Comparison of ENCODE assay signal across 8 mouse cellular contexts in the genomic region with DNA sequence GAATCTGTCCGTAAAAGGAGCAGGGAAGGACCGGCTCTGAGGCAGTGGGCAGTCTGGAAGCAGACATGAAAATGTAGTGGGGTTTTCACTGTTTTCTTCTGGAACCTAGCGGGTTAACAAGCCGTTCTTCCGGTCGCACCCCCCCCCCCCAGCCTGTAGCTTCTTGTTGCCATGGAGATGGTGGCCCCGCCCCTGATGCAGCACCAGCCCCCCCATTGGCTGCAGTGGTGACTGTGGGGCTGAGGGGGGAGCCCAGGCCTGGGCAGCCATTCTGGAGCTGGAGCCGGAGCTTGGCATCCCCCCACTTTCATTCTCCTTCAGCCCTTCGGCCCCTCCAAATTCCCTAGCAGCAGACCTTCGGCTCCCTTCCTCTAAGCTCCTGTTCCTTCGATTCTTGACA. TPM values are rescaled to one million over a fixed set of nuclear protein-coding genes. Genes with fewer than 3 reads are reported as not detected.
DNase-seq lines count a peak whose midpoint lies in the region; ATAC-seq and TF ChIP-seq lines count a peak whose summit lies in the region.

No protein-coding gene starts in this region.

- WGBS in embryonic facial prominence, embryonic 10.5 days: 0% methylated on average over 11 of the region's 11 CpGs
- 6% methylated on average over 9 of the region's 11 CpGs for WGBS in heart, embryonic 14.5 days
- 2% methylated on average over 11 of the region's 11 CpGs for WGBS in kidney, postnatal 0 days
- 5% methylated on average over 8 of the region's 11 CpGs for WGBS in liver, embryonic 16.5 days (ENCODE audit: insufficient replicate concordance)
- WGBS in neural tube, embryonic 12.5 days: 0% methylated on average over 11 of the region's 11 CpGs

- H3K27ac ChIP-seq in embryonic facial prominence, embryonic 10.5 days (replicated peaks): peak overlapping the region; percentile 88
- H3K27ac ChIP-seq in heart, embryonic 14.5 days (replicated peaks in 1 of 2; ENCODE audit: control insufficient read depth in 1 of 2, insufficient read depth in 1 of 2, low read depth in 2 of 2, low read length in 2 of 2): no peak overlapping the region; a peak in 1 of 4 replicates
- no peak overlapping the region for H3K27ac ChIP-seq in kidney, postnatal 0 days
- H3K27ac ChIP-seq in liver, embryonic 16.5 days (ENCODE audit: low read length): no peak overlapping the region
- H3K27ac ChIP-seq in neural tube, embryonic 12.5 days: no peak overlapping the region; the same call in 1 of the 2 replicates
- H3K27ac ChIP-seq in testis, adult 2 months (ENCODE audit: control insufficient read depth, insufficient read depth, low read depth, low read length): no peak overlapping the region

- no peak for TF ChIP-seq CTCF in kidney, postnatal 0 days (IDR thresholded peaks at IDR 0.05; ENCODE audit: low read depth)
- no peak for TF ChIP-seq CTCF in testis, adult 2 months (IDR thresholded peaks at IDR 0.05; ENCODE audit: control insufficient read depth, insufficient read depth, insufficient replicate concordance, low read depth, low read length)

- TF ChIP-seq POLR2A in testis, adult 2 months (IDR thresholded peaks at IDR 0.05; ENCODE audit: control insufficient read depth, low read depth, low read length): no peak

- H3K4me1 ChIP-seq in embryonic facial prominence, embryonic 10.5 days: peaks cover 75% of the 10 kb centered on the region
- peaks cover 39 to 74% of the 10 kb centered on the region in 2 experiments for H3K4me1 ChIP-seq in heart, embryonic 14.5 days (ENCODE audit: control insufficient read depth in 2 of 2, insufficient read depth in 2 of 2, low read length in 2 of 2)
- H3K4me1 ChIP-seq in kidney, postnatal 0 days (replicated peaks; ENCODE audit: insufficient read depth, low read length): peaks cover 32% of the 10 kb centered on the region
- peaks cover 67% of the 10 kb centered on the region for H3K4me1 ChIP-seq in liver, embryonic 16.5 days (ENCODE audit: control insufficient read depth, low read depth, low read length)
- peaks cover 75% of the 10 kb centered on the region for H3K4me1 ChIP-seq in neural tube, embryonic 12.5 days
- peaks cover 39% of the 10 kb centered on the region for H3K4me1 ChIP-seq in testis, adult 2 months (ENCODE audit: control insufficient read depth, insufficient read depth, low read length)

- H3K9me3 ChIP-seq in embryonic facial prominence, embryonic 10.5 days: no peaks in the 10 kb centered on the region
- no peaks in the 10 kb centered on the region for H3K9me3 ChIP-seq in heart, embryonic 14.5 days (ENCODE audit: control insufficient read depth, low read length)
- no peaks in the 10 kb centered on the region for H3K9me3 ChIP-seq in kidney, postnatal 0 days (replicated peaks; ENCODE audit: low read length)
- H3K9me3 ChIP-seq in liver, embryonic 16.5 days (replicated peaks; ENCODE audit: control insufficient read depth, low read length): no peaks in the 10 kb centered on the region
- H3K9me3 ChIP-seq in neural tube, embryonic 12.5 days: no peaks in the 10 kb centered on the region

- ATAC-seq in frontal cortex, adult (ENCODE audit: low TSS enrichment): no peak
- 0 out of 2 replicates have a peak, but pooled peaks have one; percentile 32 for ATAC-seq in heart, embryonic 14.5 days (ENCODE audit: insufficient number of reproducible peaks, insufficient read depth, low FRiP score, low read depth)
- ATAC-seq in kidney, postnatal 0 days (replicated peaks; ENCODE audit: low FRiP score, low read depth): peak; percentile 34; the same call in 1 of the 2 replicates
- no peak for ATAC-seq in liver, embryonic 16.5 days (ENCODE audit: low read depth)
- peak; percentile 65; the same call in 1 of the 2 replicates for ATAC-seq in neural tube, embryonic 12.5 days (ENCODE audit: low FRiP score, low read depth)

- peak; percentile 83 to 89 for DNase-seq in frontal cortex, postnatal 10 days (ENCODE audit: low spot score in 2 of 2)
- peak; percentile 94 for DNase-seq in embryonic facial prominence, embryonic 10.5 days (ENCODE audit: low spot score)
- DNase-seq in kidney, postnatal 0 days (ENCODE audit: low spot score): peak; percentile 91

- peak overlapping the region; percentile 68 for H3K4me2 ChIP-seq in heart, embryonic 14.5 days (ENCODE audit: low read length)
- peak overlapping the region; percentile 57 for H3K4me2 ChIP-seq in kidney, postnatal 0 days (ENCODE audit: low read length)
- H3K4me2 ChIP-seq in liver, embryonic 16.5 days (ENCODE audit: low read depth, low read length): peak overlapping the region; percentile 59
- H3K4me2 ChIP-seq in neural tube, embryonic 12.5 days (replicated peaks): peak overlapping the region; percentile 100

- peaks cover 28% of the 10 kb centered on the region for H3K27me3 ChIP-seq in embryonic facial prominence, embryonic 10.5 days (replicated peaks; ENCODE audit: low read depth, poor library complexity, severe bottlenecking)
- H3K27me3 ChIP-seq in heart, embryonic 14.5 days (ENCODE audit: control insufficient read depth, insufficient read depth, low read length): no peaks in the 10 kb centered on the region
- no peaks in the 10 kb centered on the region for H3K27me3 ChIP-seq in kidney, postnatal 0 days (ENCODE audit: insufficient read depth, low read length)
- H3K27me3 ChIP-seq in liver, embryonic 16.5 days (ENCODE audit: control insufficient read depth, insufficient read depth, low read depth, low read length): peaks cover 22% of the 10 kb centered on the region
- peaks cover 6% of the 10 kb centered on the region; the same call in 1 of the 2 replicates for H3K27me3 ChIP-seq in neural tube, embryonic 12.5 days (replicated peaks)
- H3K27me3 ChIP-seq in testis, adult 2 months (ENCODE audit: control insufficient read depth, insufficient read depth, low read length): no peaks in the 10 kb centered on the region

- peak overlapping the region; percentile 64 for H3K9ac ChIP-seq in heart, embryonic 14.5 days (ENCODE audit: low read length)
- H3K9ac ChIP-seq in kidney, postnatal 0 days (ENCODE audit: low read depth, low read length): peak overlapping the region; percentile 38
- H3K9ac ChIP-seq in liver, embryonic 16.5 days (ENCODE audit: low read depth, low read length): no peak overlapping the region
- H3K9ac ChIP-seq in neural tube, embryonic 12.5 days: peak overlapping the region; percentile 65

- peaks cover 29% of the 10 kb centered on the region for H3K36me3 ChIP-seq in embryonic facial prominence, embryonic 10.5 days (replicated peaks)
- peaks cover 11% of the 10 kb centered on the region for H3K36me3 ChIP-seq in heart, embryonic 14.5 days (ENCODE audit: control insufficient read depth, insufficient read depth, low read length)
- 0 out of 2 replicates have a peak, but pooled peaks cover 5% of the 10 kb centered on the region for H3K36me3 ChIP-seq in kidney, postnatal 0 days (ENCODE audit: insufficient read depth, low read length)
- H3K36me3 ChIP-seq in liver, embryonic 16.5 days (ENCODE audit: control insufficient read depth, insufficient read depth): no peaks in the 10 kb centered on the region
- peaks cover 18% of the 10 kb centered on the region for H3K36me3 ChIP-seq in neural tube, embryonic 12.5 days
- no peaks in the 10 kb centered on the region; the same call in none of the 2 replicates for H3K36me3 ChIP-seq in testis, adult 2 months (ENCODE audit: control insufficient read depth, insufficient read depth, low read length)

- peak overlapping the region; percentile 77 for H3K4me3 ChIP-seq in embryonic facial prominence, embryonic 10.5 days
- H3K4me3 ChIP-seq in heart, embryonic 14.5 days (ENCODE audit: control insufficient read depth in 1 of 2, insufficient read depth in 1 of 2, low read depth in 1 of 2, low read length in 2 of 2): peak overlapping the region; percentile 29 to 33
- H3K4me3 ChIP-seq in kidney, postnatal 0 days (replicated peaks; ENCODE audit: low read depth, low read length): peak overlapping the region; percentile 20
- H3K4me3 ChIP-seq in liver, embryonic 16.5 days (ENCODE audit: low read depth, low read length): peak overlapping the region; percentile 30
- peak overlapping the region; percentile 40 for H3K4me3 ChIP-seq in neural tube, embryonic 12.5 days
- H3K4me3 ChIP-seq in testis, adult 2 months (ENCODE audit: control insufficient read depth, low read depth, low read length): peak overlapping the region; percentile 73

RNA-seq across cellular contexts. Expression of a gene that starts 10.4 kb away (rescaled TPM):
- polyA plus RNA-seq in embryonic facial prominence, embryonic 10.5 days (2016; fragmentation: Nextera tagmentation; extraction: Ambion mirVana): 1.4 and 1.6 TPM in 2 replicates
- 1.5 TPM in 2 replicates for polyA plus RNA-seq in heart, embryonic 14.5 days (2014; fragmentation: Nextera tagmentation; extraction: Ambion mirVana)
- polyA plus RNA-seq in kidney, postnatal 0 days (2015; fragmentation: Nextera tagmentation; extraction: Ambion mirVana): 0.78 and 0.99 TPM in 2 replicates
- 0.21 and 0.33 TPM in 2 replicates for polyA plus RNA-seq in liver, embryonic 16.5 days (2015; fragmentation: Nextera tagmentation; extraction: Ambion mirVana)
- 2.6 and 3.5 TPM in 2 replicates for polyA plus RNA-seq in neural tube, embryonic 12.5 days (2016; fragmentation: Nextera tagmentation; extraction: Ambion mirVana)
- 109 and 113 TPM in 2 replicates for polyA plus RNA-seq in testis, adult 2 months (2012; rRNA removed)

RNA-seq across cellular contexts. Expression of a gene that starts 12.0 kb away (rescaled TPM):
- polyA plus RNA-seq in embryonic facial prominence, embryonic 10.5 days (2016; fragmentation: Nextera tagmentation; extraction: Ambion mirVana): 176 and 182 TPM in 2 replicates
- polyA plus RNA-seq in heart, embryonic 14.5 days (2014; fragmentation: Nextera tagmentation; extraction: Ambion mirVana): 156 and 173 TPM in 2 replicates
- 226 and 227 TPM in 2 replicates for polyA plus RNA-seq in kidney, postnatal 0 days (2015; fragmentation: Nextera tagmentation; extraction: Ambion mirVana)
- polyA plus RNA-seq in liver, embryonic 16.5 days (2015; fragmentation: Nextera tagmentation; extraction: Ambion mirVana): 73.9 and 80.2 TPM in 2 replicates
- polyA plus RNA-seq in neural tube, embryonic 12.5 days (2016; fragmentation: Nextera tagmentation; extraction: Ambion mirVana): 151 and 153 TPM in 2 replicates
- 24.0 and 30.9 TPM in 2 replicates for polyA plus RNA-seq in testis, adult 2 months (2012; rRNA removed)

RNA-seq across cellular contexts. Expression of a gene that starts 18.6 kb away (rescaled TPM):
- 3.8 and 4.7 TPM in 2 replicates for polyA plus RNA-seq in embryonic facial prominence, embryonic 10.5 days (2016; fragmentation: Nextera tagmentation; extraction: Ambion mirVana)
- 5.2 and 8.0 TPM in 2 replicates for polyA plus RNA-seq in heart, embryonic 14.5 days (2014; fragmentation: Nextera tagmentation; extraction: Ambion mirVana)
- 8.8 and 9.8 TPM in 2 replicates for polyA plus RNA-seq in kidney, postnatal 0 days (2015; fragmentation: Nextera tagmentation; extraction: Ambion mirVana)
- polyA plus RNA-seq in liver, embryonic 16.5 days (2015; fragmentation: Nextera tagmentation; extraction: Ambion mirVana): 2.1 and 2.6 TPM in 2 replicates
- 14.5 and 15.9 TPM in 2 replicates for polyA plus RNA-seq in neural tube, embryonic 12.5 days (2016; fragmentation: Nextera tagmentation; extraction: Ambion mirVana)
- 132 and 136 TPM in 2 replicates for polyA plus RNA-seq in testis, adult 2 months (2012; rRNA removed)

RNA-seq across cellular contexts. Expression of a gene that starts 21.6 kb away (rescaled TPM):
- 20.1 and 20.6 TPM in 2 replicates for polyA plus RNA-seq in embryonic facial prominence, embryonic 10.5 days (2016; fragmentation: Nextera tagmentation; extraction: Ambion mirVana)
- 6.8 TPM in 2 replicates for polyA plus RNA-seq in heart, embryonic 14.5 days (2014; fragmentation: Nextera tagmentation; extraction: Ambion mirVana)
- polyA plus RNA-seq in kidney, postnatal 0 days (2015; fragmentation: Nextera tagmentation; extraction: Ambion mirVana): 11.1 and 12.1 TPM in 2 replicates
- polyA plus RNA-seq in liver, embryonic 16.5 days (2015; fragmentation: Nextera tagmentation; extraction: Ambion mirVana): 5.0 and 5.5 TPM in 2 replicates
- polyA plus RNA-seq in neural tube, embryonic 12.5 days (2016; fragmentation: Nextera tagmentation; extraction: Ambion mirVana): 17.6 and 19.4 TPM in 2 replicates
- polyA plus RNA-seq in testis, adult 2 months (2012; rRNA removed): 9.8 and 11.9 TPM in 2 replicates

RNA-seq across cellular contexts. Expression of a gene that starts 34.5 kb away (rescaled TPM):
- 11.6 and 12.1 TPM in 2 replicates for polyA plus RNA-seq in embryonic facial prominence, embryonic 10.5 days (2016; fragmentation: Nextera tagmentation; extraction: Ambion mirVana)
- polyA plus RNA-seq in heart, embryonic 14.5 days (2014; fragmentation: Nextera tagmentation; extraction: Ambion mirVana): 4.2 and 5.0 TPM in 2 replicates
- polyA plus RNA-seq in kidney, postnatal 0 days (2015; fragmentation: Nextera tagmentation; extraction: Ambion mirVana): 1.3 and 1.8 TPM in 2 replicates
- polyA plus RNA-seq in liver, embryonic 16.5 days (2015; fragmentation: Nextera tagmentation; extraction: Ambion mirVana): 4.6 and 5.3 TPM in 2 replicates
- 6.0 and 7.0 TPM in 2 replicates for polyA plus RNA-seq in neural tube, embryonic 12.5 days (2016; fragmentation: Nextera tagmentation; extraction: Ambion mirVana)
- polyA plus RNA-seq in testis, adult 2 months (2012; rRNA removed): 6.5 TPM in 2 replicates

Comparison
In these comparisons a context has a peak if more than half of its experiments do, and no peak if none do; other contexts are left out.
1. ATAC-seq: peak in heart, embryonic 14.5 days (single experiment), kidney, postnatal 0 days (single experiment) and neural tube, embryonic 12.5 days (single experiment); none in frontal cortex, adult (single experiment) and liver, embryonic 16.5 days (single experiment).
2. H3K4me3 ChIP-seq: peak in every context shown above with its lines; median percentile 77 in embryonic facial prominence, embryonic 10.5 days; 73 in testis, adult 2 months; 40 in neural tube, embryonic 12.5 days; 31 in heart, embryonic 14.5 days; 30 in liver, embryonic 16.5 days; 20 in kidney, postnatal 0 days.
3. RNA of a gene that starts 10.4 kb away (polyA plus RNA-seq): 109 to 113 TPM in testis, adult 2 months; 2.6 to 3.5 TPM in neural tube, embryonic 12.5 days, 1.5 TPM in heart, embryonic 14.5 days, 1.4 to 1.6 TPM in embryonic facial prominence, embryonic 10.5 days, 0.78 to 0.99 TPM in kidney, postnatal 0 days and 0.21 to 0.33 TPM in liver, embryonic 16.5 days; every median in the first group is over 10 times any median in the second.
4. Peak in every context shown above with its lines, with median percentiles within 50 percentile points of each other: DNase-seq and H3K4me2 ChIP-seq.